25 mouse cellular contexts compared by ENCODE assay signal in the genomic region with DNA sequence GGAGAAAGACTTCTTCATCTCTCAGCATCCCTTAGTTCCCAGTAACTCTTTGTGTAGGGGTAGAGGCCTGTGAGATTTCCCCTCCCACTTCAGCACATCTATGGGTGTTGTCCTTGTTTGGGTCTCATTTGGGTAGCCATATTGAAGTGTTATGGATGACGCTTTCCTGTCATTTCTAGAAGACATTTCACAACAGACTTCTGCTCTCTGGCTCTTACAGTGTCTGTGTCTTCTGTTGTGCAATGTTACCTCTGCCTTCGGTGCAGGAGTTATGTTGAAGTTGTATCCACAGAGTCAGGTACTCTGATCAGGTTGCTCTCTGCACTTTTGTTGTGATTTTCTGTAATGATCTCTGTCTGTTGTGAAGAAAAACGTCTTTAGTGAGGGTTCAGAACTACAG.
"Had no signal": no experiment of that assay in that cellular context is flagged by ENCODE, and none has a peak within 500 bp of the region (broad histone marks: within the 10 kb centered on the region; RNA-seq: fewer than 3 reads in every experiment).

No protein-coding gene starts in this region.

- H3K27ac ChIP-seq: heart, adult 2 months; hindbrain, embryonic 10.5 days; hindbrain, embryonic 12.5 days; hindbrain, embryonic 15.5 days; hindbrain, postnatal 0 days; kidney, embryonic 15.5 days; kidney, postnatal 0 days; layer of hippocampus, adult 2 months; left cerebral cortex, adult 2 months; limb, embryonic 10.5 days; limb, embryonic 12.5 days had no signal

- ATAC-seq: forebrain, postnatal 0 days; hindbrain, postnatal 0 days; intestine, embryonic 16.5 days had no signal

- H3K9ac ChIP-seq: forebrain, postnatal 0 days; hindbrain, embryonic 12.5 days; hindbrain, embryonic 15.5 days; kidney, embryonic 15.5 days; limb, embryonic 12.5 days had no signal

- H3K4me1 ChIP-seq: hindbrain, embryonic 10.5 days; hindbrain, embryonic 12.5 days; hindbrain, embryonic 15.5 days; kidney, embryonic 15.5 days; limb, embryonic 10.5 days; limb, embryonic 12.5 days had no signal

- H3K4me3 ChIP-seq: heart, adult 2 months; hindbrain, embryonic 10.5 days; hindbrain, embryonic 12.5 days; hindbrain, embryonic 15.5 days; kidney, embryonic 15.5 days; layer of hippocampus, adult 2 months; left cerebral cortex, adult 2 months; limb, embryonic 10.5 days; limb, embryonic 12.5 days had no signal

- H3K9me3 ChIP-seq: hindbrain, embryonic 10.5 days; hindbrain, embryonic 12.5 days; hindbrain, embryonic 15.5 days; kidney, embryonic 15.5 days; limb, embryonic 10.5 days; limb, embryonic 12.5 days had no signal

- H3K27me3 ChIP-seq: hindbrain, embryonic 12.5 days; hindbrain, embryonic 15.5 days; kidney, embryonic 15.5 days; limb, embryonic 12.5 days had no signal

- DNase-seq: forebrain, postnatal 0 days; gastrocnemius, postnatal 14 days; gastrocnemius, postnatal 36 days; heart, adult 2 months; heart, postnatal 10 days; heart, postnatal 4 days; kidney, adult 11 months; kidney, adult 2 months; kidney, adult 9 months; kidney, postnatal 25 days; kidney, postnatal 4 days; liver had no signal

- H3K4me2 ChIP-seq: heart, embryonic 11.5 days; hindbrain, embryonic 12.5 days; hindbrain, embryonic 15.5 days; kidney, embryonic 15.5 days; limb, embryonic 12.5 days; liver, embryonic 11.5 days had no signal
